Mouse (Mus musculus) lung, postnatal 0 days (tissue): ENCODE results near the gene Tdrd9.
"Not testable (repeated sequence)": the region's sequence is repeated elsewhere in the genome, so short reads cannot be mapped to it uniquely, and the experiment has no call there.

Experiments used
- CTCF ChIP-seq: IDR thresholded peaks from 2 replicates; pipeline ENCODE4 v1.5.1; 2016; ENCODE audit warnings: antibody characterized with exemption, mild to moderate bottlenecking
- EP300 ChIP-seq: IDR thresholded peaks from 2 replicates; pipeline ENCODE4 v1.6.1; 2016; ENCODE audit warnings: antibody characterized with exemption, mild to moderate bottlenecking, control low read depth

- TF ChIP-seq CTCF, EP300: not testable (repeated sequence)
These were observed 25.3 kb upstream of the Tdrd9 start for GRCm38 (mm10) chr12:111945765-111946655.
